ENCODE assay signal across 10 mouse cellular contexts in the genomic region with DNA sequence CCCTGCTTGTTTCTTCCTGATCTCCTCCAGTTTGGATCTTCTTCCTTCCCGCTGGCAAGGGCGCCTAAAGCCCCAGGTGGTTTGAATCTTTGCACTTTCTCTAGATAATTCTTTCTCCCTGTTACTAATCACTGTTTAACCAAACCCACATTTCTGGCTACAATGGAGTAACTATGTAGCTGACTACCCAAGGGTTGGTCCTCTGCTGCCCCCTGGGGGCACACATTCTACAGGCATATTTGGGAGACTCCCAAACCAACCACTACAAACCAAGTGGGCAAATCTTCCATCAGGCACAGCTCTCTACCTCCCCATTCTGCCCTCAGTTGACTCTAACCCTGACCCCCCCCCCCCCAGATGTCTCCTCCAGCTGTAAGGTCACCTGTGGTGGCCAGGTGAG.
DNase-seq lines count a peak whose midpoint lies in the region; ATAC-seq and TF ChIP-seq lines count a peak whose summit lies in the region.
"Had no signal": no experiment of that assay in that cellular context is flagged by ENCODE, and none has a peak within 500 bp of the region (broad histone marks: within the 10 kb centered on the region; RNA-seq: fewer than 3 reads in every experiment).

No protein-coding gene starts in this region.

- no peaks in the 10 kb centered on the region for H3K9me3 ChIP-seq in neural tube, embryonic 15.5 days (replicated peaks)
- no peaks in the 10 kb centered on the region; the same call in 1 of the 2 replicates for H3K9me3 ChIP-seq in kidney, embryonic 14.5 days (ENCODE audit: control insufficient read depth, low read length)
- H3K9me3 ChIP-seq in limb, embryonic 14.5 days (ENCODE audit: control insufficient read depth, low read length) = no peaks in the 10 kb centered on the region
- H3K9me3 ChIP-seq: stomach, embryonic 15.5 days had no signal

- H3K36me3 ChIP-seq in neural tube, embryonic 15.5 days = no peaks in the 10 kb centered on the region
- no peaks in the 10 kb centered on the region for H3K36me3 ChIP-seq in kidney, embryonic 14.5 days (ENCODE audit: control insufficient read depth, insufficient read depth, low read length)
- no peaks in the 10 kb centered on the region for H3K36me3 ChIP-seq in limb, embryonic 14.5 days (ENCODE audit: control insufficient read depth, insufficient read depth, low read length)
- H3K36me3 ChIP-seq: stomach, embryonic 15.5 days had no signal

- H3K9ac ChIP-seq in neural tube, embryonic 15.5 days (replicated peaks) = no peak overlapping the region
- no peak overlapping the region for H3K9ac ChIP-seq in kidney, embryonic 14.5 days (ENCODE audit: low read depth, low read length)
- no peak overlapping the region for H3K9ac ChIP-seq in limb, embryonic 14.5 days (ENCODE audit: low read depth, low read length, severe bottlenecking)
- H3K9ac ChIP-seq: stomach, embryonic 15.5 days had no signal

- ATAC-seq in neural tube, embryonic 15.5 days (ENCODE audit: low FRiP score) = no peak
- 0 out of 2 replicates have a peak, but pooled peaks have one; percentile 35 for ATAC-seq in kidney, embryonic 14.5 days (ENCODE audit: low FRiP score, low TSS enrichment)
- ATAC-seq in limb, embryonic 14.5 days (ENCODE audit: low FRiP score, low read depth) = no peak

- 92% methylated on average over 2 of the region's 2 CpGs for WGBS in neural tube, embryonic 15.5 days
- 66% methylated on average over 2 of the region's 2 CpGs for WGBS in kidney, embryonic 14.5 days
- 20% methylated on average over 2 of the region's 2 CpGs for WGBS in limb, embryonic 14.5 days

- no peak for TF ChIP-seq POLR2A in limb, embryonic 14.5 days (IDR thresholded peaks at IDR 0.05; ENCODE audit: borderline replicate concordance, extremely low read depth, insufficient read depth, insufficient read length)

- peaks cover 7% of the 10 kb centered on the region for H3K4me1 ChIP-seq in neural tube, embryonic 15.5 days
- no peaks in the 10 kb centered on the region for H3K4me1 ChIP-seq in kidney, embryonic 14.5 days (ENCODE audit: control insufficient read depth, insufficient read depth, low read length)
- H3K4me1 ChIP-seq in limb, embryonic 14.5 days (ENCODE audit: control insufficient read depth, insufficient read depth, low read length) = no peaks in the 10 kb centered on the region
- H3K4me1 ChIP-seq: stomach, embryonic 15.5 days had no signal

- no peak overlapping the region for H3K4me3 ChIP-seq in neural tube, embryonic 15.5 days (replicated peaks)
- no peak overlapping the region for H3K4me3 ChIP-seq in kidney, embryonic 14.5 days (ENCODE audit: low read length)
- H3K4me3 ChIP-seq in limb, embryonic 14.5 days (replicated peaks; ENCODE audit: low read length) = no peak overlapping the region
- H3K4me3 ChIP-seq: erythroblast, embryonic 14.5 days; stomach, embryonic 15.5 days had no signal

- no peak overlapping the region for H3K27ac ChIP-seq in neural tube, embryonic 15.5 days (replicated peaks)
- no peak overlapping the region for H3K27ac ChIP-seq in kidney, embryonic 14.5 days (ENCODE audit: low read depth, low read length)
- H3K27ac ChIP-seq in limb, embryonic 14.5 days (replicated peaks; ENCODE audit: low read depth, low read length) = no peak overlapping the region
- H3K27ac ChIP-seq: stomach, embryonic 15.5 days had no signal

- H3K4me2 ChIP-seq in neural tube, embryonic 15.5 days = no peak overlapping the region
- H3K4me2 ChIP-seq in kidney, embryonic 14.5 days (replicated peaks; ENCODE audit: low read depth, low read length) = no peak overlapping the region
- H3K4me2 ChIP-seq in limb, embryonic 14.5 days (replicated peaks; ENCODE audit: low read depth, low read length, severe bottlenecking) = no peak overlapping the region
- H3K4me2 ChIP-seq: stomach, embryonic 15.5 days had no signal

- no peaks in the 10 kb centered on the region for H3K27me3 ChIP-seq in neural tube, embryonic 15.5 days (replicated peaks)
- H3K27me3 ChIP-seq in kidney, embryonic 14.5 days (ENCODE audit: control insufficient read depth, insufficient read depth, low read length) = no peaks in the 10 kb centered on the region
- no peaks in the 10 kb centered on the region for H3K27me3 ChIP-seq in limb, embryonic 14.5 days (ENCODE audit: control insufficient read depth, insufficient read depth, low read length)
- H3K27me3 ChIP-seq: stomach, embryonic 15.5 days had no signal

- peak; percentile 52 for DNase-seq in neural tube, embryonic 10.5 days (ENCODE audit: extremely low spot score, low spot score)
- peak; percentile 78 to 84 for DNase-seq in cerebellum, adult 18-20 months
- peak; percentile 16 to 51 for DNase-seq in frontal cortex, postnatal 14 days (ENCODE audit: low spot score in 2 of 2)
- DNase-seq in limb, embryonic 14.5 days (ENCODE audit: low spot score) = peak; percentile 85
- DNase-seq in retina, embryonic 14.5 days (ENCODE audit: low spot score) = peak; percentile 75
- peak; percentile 90 for DNase-seq in thymus, postnatal 4 days

Comparison
In these comparisons a context has a peak if more than half of its experiments do, and no peak if none do; other contexts are left out.
1. DNase-seq: peak in every context shown above with its lines; median percentile 90 in thymus, postnatal 4 days; 85 in limb, embryonic 14.5 days; 81 in cerebellum, adult 18-20 months; 75 in retina, embryonic 14.5 days; 52 in neural tube, embryonic 10.5 days; 34 in frontal cortex, postnatal 14 days.